In the genomic region with DNA sequence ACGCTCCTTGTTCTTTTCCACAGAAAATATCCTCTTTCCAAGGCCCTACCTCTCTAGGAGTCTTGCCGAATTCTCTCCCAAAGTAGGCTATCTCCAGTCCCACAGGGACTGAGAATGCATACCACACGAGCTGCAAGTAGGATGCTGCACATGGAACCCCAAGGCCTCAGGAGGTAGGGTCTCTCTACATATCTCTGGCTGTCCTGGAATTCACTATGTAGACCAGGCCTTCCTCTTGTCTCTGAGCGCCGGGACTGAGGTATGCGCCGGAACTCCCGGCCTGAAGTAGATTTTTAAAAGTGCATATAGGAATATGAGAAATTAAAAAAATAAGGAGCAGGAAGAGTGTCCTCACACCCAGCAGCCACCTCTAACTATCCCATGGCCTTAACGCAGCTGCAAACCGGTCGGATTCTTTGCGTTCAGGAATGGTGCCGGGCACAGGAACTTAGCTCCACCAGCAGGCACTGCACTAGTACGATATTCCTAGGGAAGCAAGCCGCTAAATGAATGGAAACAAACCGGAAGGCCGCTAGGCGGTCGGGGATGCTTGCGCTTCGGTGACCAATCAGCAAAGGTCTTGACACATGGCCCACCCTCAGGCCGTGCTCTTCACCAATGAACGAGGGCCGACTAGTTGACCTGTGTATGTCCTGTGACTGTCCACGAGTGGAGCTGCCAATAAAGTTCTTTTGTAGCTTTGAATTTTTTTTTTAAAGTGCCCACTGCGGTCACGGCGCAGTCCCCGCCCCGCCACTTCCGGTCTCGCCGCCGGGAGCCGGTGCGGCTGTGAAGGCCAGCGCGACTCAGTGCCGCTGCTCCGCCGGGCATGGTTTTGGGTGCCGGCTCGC, we compare ENCODE assay signal across 8 mouse cellular contexts. TPM values are rescaled to one million over a fixed set of nuclear protein-coding genes. Genes with fewer than 3 reads are reported as not detected.
DNase-seq lines count a peak whose midpoint lies in the region; ATAC-seq and TF ChIP-seq lines count a peak whose summit lies in the region.

Gene Ube2f, plus strand, starts transcription at position 741 of the 851 bp plus-strand sequence.

- H3K4me1 ChIP-seq in ES-Bruce4 (ENCODE audit: control insufficient read depth, insufficient read depth, low read length), result no peaks in the 10 kb centered on the region
- H3K4me1 ChIP-seq in forebrain, embryonic 13.5 days, result peaks cover 23% of the 10 kb centered on the region
- peaks cover 38% of the 10 kb centered on the region for H3K4me1 ChIP-seq in liver, postnatal 0 days (ENCODE audit: insufficient read depth)
- H3K4me1 ChIP-seq in neural tube, embryonic 14.5 days (ENCODE audit: control insufficient read depth, insufficient read depth, low read length), result peaks cover 18% of the 10 kb centered on the region

- H3K4me3 ChIP-seq in ES-Bruce4 (ENCODE audit: low read depth, low read length), result peak within 1 kb of the TSS; percentile 94
- peak within 1 kb of the TSS; percentile 93 for H3K4me3 ChIP-seq in forebrain, embryonic 13.5 days
- H3K4me3 ChIP-seq in liver, postnatal 0 days (ENCODE audit: low read depth, low read length), result peak within 1 kb of the TSS; percentile 91
- H3K4me3 ChIP-seq in neural tube, embryonic 14.5 days (ENCODE audit: low read depth, low read length), result peak within 1 kb of the TSS; percentile 92

- peak within 1 kb of the TSS; percentile 45; the same call in 1 of the 2 replicates for H3K27ac ChIP-seq in ES-Bruce4 (ENCODE audit: insufficient read depth, low read length)
- peak within 1 kb of the TSS; percentile 80 for H3K27ac ChIP-seq in forebrain, embryonic 13.5 days
- peak within 1 kb of the TSS; percentile 94 for H3K27ac ChIP-seq in liver, postnatal 0 days (ENCODE audit: low read depth)
- peak within 1 kb of the TSS; percentile 80 for H3K27ac ChIP-seq in neural tube, embryonic 14.5 days (ENCODE audit: low read depth, low read length)

- H3K9me3 ChIP-seq in ES-Bruce4 (replicated peaks; ENCODE audit: control insufficient read depth, insufficient read depth, low read length, poor library complexity, severe bottlenecking), result no peaks in the 10 kb centered on the region
- no peaks in the 10 kb centered on the region for H3K9me3 ChIP-seq in forebrain, embryonic 13.5 days (replicated peaks)
- no peaks in the 10 kb centered on the region for H3K9me3 ChIP-seq in liver, postnatal 0 days (ENCODE audit: low read length)
- no peaks in the 10 kb centered on the region for H3K9me3 ChIP-seq in neural tube, embryonic 14.5 days (ENCODE audit: control insufficient read depth, low read length)

- H3K36me3 ChIP-seq in ES-Bruce4 (ENCODE audit: control insufficient read depth, insufficient read depth, low read length, poor library complexity, severe bottlenecking), result 0 out of 2 replicates have a peak, but pooled peaks cover 2% of the 10 kb centered on the region
- peaks cover 6% of the 10 kb centered on the region; the same call in 1 of the 2 replicates for H3K36me3 ChIP-seq in forebrain, embryonic 13.5 days (ENCODE audit: poor library complexity, severe bottlenecking)
- peaks cover 6% of the 10 kb centered on the region; the same call in 1 of the 2 replicates for H3K36me3 ChIP-seq in liver, postnatal 0 days (replicated peaks; ENCODE audit: insufficient read depth, low read length)
- no peaks in the 10 kb centered on the region for H3K36me3 ChIP-seq in neural tube, embryonic 14.5 days (ENCODE audit: control insufficient read depth, insufficient read depth, low read length)

- H3K4me2 ChIP-seq in forebrain, embryonic 13.5 days, result peak within 1 kb of the TSS; percentile 79
- peak within 1 kb of the TSS; percentile 91 for H3K4me2 ChIP-seq in liver, postnatal 0 days (ENCODE audit: low read depth, low read length)
- H3K4me2 ChIP-seq in neural tube, embryonic 14.5 days (ENCODE audit: low read depth, low read length), result peak within 1 kb of the TSS; percentile 88

- WGBS in forebrain, embryonic 13.5 days, result 1% methylated on average over 43 of the region's 43 CpGs
- 1% methylated on average over 43 of the region's 43 CpGs for WGBS in large intestine, adult 2 months
- WGBS in liver, postnatal 0 days (ENCODE audit: insufficient replicate concordance), result 2% methylated on average over 43 of the region's 43 CpGs
- under 1% methylated on average over 43 of the region's 43 CpGs for WGBS in neural tube, embryonic 14.5 days

- ATAC-seq in cerebellum, adult (ENCODE audit: insufficient number of reproducible peaks, low FRiP score, low TSS enrichment), result peak; percentile 99
- ATAC-seq in forebrain, embryonic 13.5 days, result peak; percentile 99
- peak; percentile 94 for ATAC-seq in liver, postnatal 0 days
- ATAC-seq in neural tube, embryonic 14.5 days (ENCODE audit: low read depth), result peak; percentile 99

- no peaks in the 10 kb centered on the region for H3K27me3 ChIP-seq in ES-Bruce4 (ENCODE audit: control insufficient read depth, insufficient read depth, low read length, poor library complexity, severe bottlenecking)
- no peaks in the 10 kb centered on the region for H3K27me3 ChIP-seq in forebrain, embryonic 13.5 days
- H3K27me3 ChIP-seq in liver, postnatal 0 days (ENCODE audit: insufficient read depth, low read length), result no peaks in the 10 kb centered on the region
- no peaks in the 10 kb centered on the region for H3K27me3 ChIP-seq in neural tube, embryonic 14.5 days (ENCODE audit: control insufficient read depth, insufficient read depth, low read length)

- DNase-seq in heart, postnatal 10 days, result peak; percentile 95 to 96
- DNase-seq in large intestine, adult 2 months (ENCODE audit: low read depth, low spot score), result peak; percentile 92
- peak; percentile 92 for DNase-seq in liver, postnatal 0 days
- peak; percentile 89 for DNase-seq in testis, postnatal 10 days (ENCODE audit: low spot score)

- intact Hi-C loops in heart, postnatal 10 days (cut with DNase I), result loop anchor here (2.0 kb wide), 1 partner anchor 49 kb away; the partner anchor contains the start of gene Scly

- TF ChIP-seq CTCF in ES-Bruce4 (IDR thresholded peaks at IDR 0.05; ENCODE audit: low read depth, low read length), result no peak
- TF ChIP-seq CTCF in liver, postnatal 0 days (IDR thresholded peaks at IDR 0.05; ENCODE audit: low read depth), result peak; percentile 49

- no peak for TF ChIP-seq EP300 in ES-Bruce4 (IDR thresholded peaks at IDR 0.05; ENCODE audit: insufficient read depth, low read depth, low read length)
- TF ChIP-seq EP300 in liver, postnatal 0 days (IDR thresholded peaks at IDR 0.05; ENCODE audit: low read depth), result peak; percentile 84

- H3K9ac ChIP-seq in ES-Bruce4 (ENCODE audit: low read depth, poor library complexity, severe bottlenecking), result peak within 1 kb of the TSS; percentile 88
- peak within 1 kb of the TSS; percentile 96 for H3K9ac ChIP-seq in forebrain, embryonic 13.5 days
- H3K9ac ChIP-seq in liver, postnatal 0 days (replicated peaks), result peak within 1 kb of the TSS; percentile 99
- peak within 1 kb of the TSS; percentile 94 for H3K9ac ChIP-seq in neural tube, embryonic 14.5 days (replicated peaks; ENCODE audit: low read depth, low read length)

- peak; percentile 85 for TF ChIP-seq POLR2A in ES-Bruce4 (IDR thresholded peaks at IDR 0.05; ENCODE audit: insufficient read depth, low read length)

RNA-seq across cellular contexts. Expression of gene Ube2f, which starts in this region (rescaled TPM):
- 61.7 and 70.9 TPM in 2 replicates for polyA plus RNA-seq in ES-Bruce4 (2011; ENCODE audit: insufficient read depth, insufficient read length, low read depth, missing spikeins)
- 81.3 and 82.6 TPM in 2 replicates for polyA plus RNA-seq in forebrain, embryonic 13.5 days (2015; fragmentation: Nextera tagmentation; extraction: Ambion mirVana)
- 10 to 100 TPM; 54.8 to 60.2 TPM for total RNA-seq in heart, postnatal 10 days (2021)
- 38.3 and 39.0 TPM in 2 replicates for polyA plus RNA-seq in large intestine, adult 2 months (2012; rRNA removed)
- 49.1 and 53.0 TPM in 2 replicates for polyA plus RNA-seq in liver, postnatal 0 days (2015; fragmentation: Nextera tagmentation; extraction: Ambion mirVana)
- 60.2 and 61.9 TPM in 2 replicates for polyA plus RNA-seq in neural tube, embryonic 14.5 days (2014; fragmentation: Nextera tagmentation; extraction: Ambion mirVana)

Comparison
In these comparisons a context has a peak if more than half of its experiments do, and no peak if none do; other contexts are left out.
1. Peak in every context shown above with its lines: DNase-seq, ATAC-seq, H3K4me3 ChIP-seq and H3K27ac ChIP-seq.